Mouse (Mus musculus) WW6 (cell line): ENCODE measurements around the gene Carns1.
A peak's percentile ranks its signal among the peaks of the same experiment; 100 is the strongest.
"Not testable (repeated sequence)": the region's sequence is repeated elsewhere in the genome, so short reads cannot be mapped to it uniquely, and the experiment has no call there.

Experiments used
- DNase-seq: peaks from one replicate; pipeline ENCODE4 v3.0.0-alpha.2; 2013; ENCODE audit warnings: low read depth, low spot score

Gene Carns1

DNA sequence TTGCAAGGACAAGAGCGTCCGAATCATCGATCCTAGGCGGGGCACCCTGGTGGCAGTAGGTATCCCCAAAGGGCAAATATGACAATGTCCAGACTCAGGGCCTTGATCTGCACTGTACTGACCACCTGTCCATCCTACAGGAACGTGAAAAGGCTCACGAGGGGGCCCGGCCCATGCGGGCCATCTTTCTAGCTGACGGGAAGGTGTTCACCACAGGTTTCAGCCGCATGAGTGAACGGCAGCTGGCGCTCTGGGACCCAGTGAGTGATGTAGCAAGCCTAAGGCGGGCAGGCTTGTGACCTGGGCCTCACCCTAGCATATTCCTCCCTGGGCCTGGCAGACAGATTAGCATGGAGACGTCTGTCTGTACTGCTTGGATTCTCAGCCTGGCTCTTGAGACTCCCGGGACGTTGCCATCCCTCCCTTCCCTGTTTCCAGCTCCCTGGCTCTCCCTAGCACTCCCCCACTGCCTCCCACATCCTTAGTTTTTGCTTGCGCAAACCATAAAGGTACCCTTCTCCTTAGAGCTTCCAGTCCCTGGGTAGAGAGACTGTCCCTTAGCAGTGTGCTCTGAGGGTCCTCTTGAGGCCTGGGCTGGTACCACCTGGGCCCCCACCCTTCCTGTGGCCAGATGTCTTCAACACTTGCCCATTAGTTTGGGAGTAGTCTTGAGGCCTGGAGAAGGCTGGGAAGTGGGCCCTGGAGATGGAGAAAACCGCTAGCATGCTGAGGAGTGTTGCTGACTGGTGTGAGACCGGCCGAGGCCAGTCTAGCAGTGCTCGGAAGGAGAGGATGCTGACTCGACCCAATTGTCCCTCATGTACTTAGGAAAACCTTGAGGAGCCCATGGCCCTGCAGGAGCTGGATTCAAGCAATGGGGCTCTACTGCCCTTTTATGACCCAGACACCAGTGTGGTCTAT is 24.5 kb downstream of the Carns1 start:
- no peak for DNase-seq

DNA sequence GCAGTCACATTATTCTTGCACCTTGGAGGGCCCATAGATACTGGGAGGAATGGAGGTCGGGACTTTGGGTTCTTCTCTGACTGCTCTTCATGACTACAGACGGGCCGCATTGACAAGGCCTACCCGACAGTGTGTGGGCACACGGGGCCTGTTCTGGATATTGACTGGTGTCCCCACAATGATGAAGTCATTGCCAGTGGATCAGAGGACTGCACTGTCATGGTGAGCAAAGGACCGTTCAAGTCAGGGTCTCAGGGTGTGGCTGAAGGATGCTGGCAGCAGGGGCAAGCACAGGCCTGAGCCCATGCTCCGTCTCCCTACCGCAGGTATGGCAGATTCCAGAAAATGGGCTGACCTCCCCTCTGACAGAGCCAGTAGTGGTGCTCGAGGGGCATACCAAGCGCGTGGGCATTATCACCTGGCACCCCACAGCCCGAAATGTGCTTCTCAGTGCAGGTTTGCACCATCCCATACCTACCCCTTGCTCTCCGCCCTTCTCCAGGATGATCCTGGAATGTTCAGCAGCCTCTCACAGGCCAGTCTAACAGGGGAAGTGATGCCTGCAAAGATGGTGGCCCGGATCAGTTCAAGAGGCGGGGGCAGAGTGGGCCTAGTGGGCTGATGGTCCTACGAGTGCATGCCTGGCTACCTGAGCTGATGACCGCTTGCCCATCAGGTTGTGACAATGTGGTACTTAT is 25.4 kb downstream of the Carns1 start:
- no peak for DNase-seq

DNA sequence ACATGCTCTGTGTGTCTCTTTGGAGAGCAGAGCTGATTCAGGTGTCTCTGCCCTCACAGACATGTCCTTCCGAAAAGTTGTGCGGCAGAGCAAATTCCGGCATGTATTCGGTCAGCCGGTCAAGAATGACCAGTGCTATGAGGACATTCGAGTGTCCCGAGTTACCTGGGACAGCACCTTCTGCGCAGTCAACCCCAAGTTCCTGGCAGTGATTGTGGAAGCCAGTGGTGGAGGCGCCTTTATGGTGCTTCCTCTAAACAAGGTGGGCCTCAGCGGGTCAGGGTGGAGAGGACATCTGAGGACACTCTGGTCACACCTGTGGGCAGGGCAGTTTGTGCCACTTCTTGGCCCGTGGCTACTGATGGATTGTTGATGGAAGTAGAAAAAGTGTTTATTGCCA is 26.0 kb downstream of the Carns1 start:
- no peak for DNase-seq

DNA sequence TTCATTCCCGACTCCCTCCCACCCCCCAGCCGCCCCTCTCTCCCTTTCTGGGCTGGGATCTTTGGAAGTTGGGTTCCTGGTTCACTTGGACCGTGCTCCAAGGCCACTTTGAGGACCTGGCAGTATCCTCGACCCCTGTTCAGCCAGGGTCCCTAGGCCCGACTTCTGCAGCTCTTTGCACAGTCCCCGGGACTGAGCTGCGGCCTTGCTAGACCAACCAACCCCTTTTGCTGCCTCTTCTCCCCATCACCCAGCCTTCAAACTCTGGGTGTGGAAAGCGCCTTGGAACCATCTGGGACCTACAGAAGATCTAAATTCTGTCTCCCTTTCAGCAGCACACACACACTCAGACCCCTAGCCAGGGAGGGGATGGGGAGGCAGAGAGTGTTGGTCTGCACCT is 26.5 kb downstream of the Carns1 start:
- DNase-seq: no peak

DNA sequence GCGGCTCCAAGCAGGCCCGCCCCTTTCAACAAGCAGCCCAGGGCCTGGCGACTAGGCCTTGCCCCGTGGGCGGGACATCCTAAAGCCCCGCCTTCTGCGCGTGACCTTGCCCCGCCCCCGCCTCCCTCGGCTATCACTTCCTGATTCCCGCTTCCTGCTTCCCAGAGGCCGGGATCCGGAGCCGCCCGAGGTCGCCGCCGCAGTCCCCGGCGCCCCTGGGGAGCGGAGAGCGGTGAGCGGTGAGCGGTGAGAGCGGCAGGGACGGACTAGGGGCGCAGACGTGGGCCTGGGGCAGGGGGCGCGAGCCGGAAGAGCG is 26.8 kb downstream of the Carns1 start, which contains the start of gene Coro1b:
Gene Coro1b (plus strand): TSS at position 129 of the 316 bp plus-strand sequence.
- peak; percentile 75 for DNase-seq

DNA sequence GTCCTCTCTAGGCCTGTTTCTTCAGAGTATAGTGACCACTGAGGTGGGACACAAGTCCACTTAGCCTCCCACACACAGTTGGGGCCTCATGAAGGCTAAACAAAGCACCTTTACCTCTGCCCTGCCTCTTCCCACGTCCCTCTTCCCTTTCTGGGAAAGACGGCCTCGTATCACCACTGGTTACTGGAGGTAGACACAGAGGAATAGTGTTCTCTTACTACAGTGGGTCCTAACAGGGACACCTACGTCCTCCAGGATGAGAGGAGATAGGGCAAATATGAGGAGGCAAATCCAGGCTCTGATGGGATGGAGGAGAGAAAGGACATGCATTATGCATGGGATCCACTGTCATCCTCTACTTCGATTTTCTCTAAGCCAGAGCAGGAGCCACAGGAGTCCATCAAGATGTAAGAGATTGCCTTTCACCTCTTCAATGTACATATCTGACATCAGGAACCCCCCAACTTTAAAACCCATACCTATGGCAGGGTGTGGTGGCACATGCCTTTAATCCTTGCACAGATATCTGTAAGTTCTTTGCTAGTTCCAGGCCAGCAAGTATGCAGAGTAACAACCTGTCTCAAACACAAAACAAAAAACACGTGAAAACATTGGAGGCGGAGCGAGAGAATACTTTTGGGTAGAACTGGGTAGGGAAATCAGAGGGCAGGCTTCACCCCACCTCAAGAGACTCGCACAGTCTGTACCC is 27.3 kb downstream of the Carns1 start:
- no peak for DNase-seq

DNA sequence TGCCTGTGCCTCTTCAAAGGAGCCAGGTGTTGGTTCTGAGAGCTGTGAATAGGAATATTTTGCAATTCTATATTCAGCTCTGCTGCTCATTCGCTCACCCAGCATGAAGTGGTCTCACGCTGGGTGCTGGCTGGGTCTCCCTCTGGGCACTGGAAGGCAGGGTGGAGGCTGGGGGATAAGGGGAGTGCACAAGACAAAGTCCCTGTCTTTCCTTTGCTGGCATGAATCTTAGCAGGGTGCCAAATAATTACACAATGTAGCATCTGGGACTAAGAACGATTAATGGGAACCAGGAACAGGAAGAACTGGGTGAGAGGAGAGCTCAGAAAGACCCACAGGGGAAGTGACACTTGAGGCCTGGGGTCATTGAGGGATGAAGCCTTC is 28.3 kb downstream of the Carns1 start:
- no peak for DNase-seq

DNA sequence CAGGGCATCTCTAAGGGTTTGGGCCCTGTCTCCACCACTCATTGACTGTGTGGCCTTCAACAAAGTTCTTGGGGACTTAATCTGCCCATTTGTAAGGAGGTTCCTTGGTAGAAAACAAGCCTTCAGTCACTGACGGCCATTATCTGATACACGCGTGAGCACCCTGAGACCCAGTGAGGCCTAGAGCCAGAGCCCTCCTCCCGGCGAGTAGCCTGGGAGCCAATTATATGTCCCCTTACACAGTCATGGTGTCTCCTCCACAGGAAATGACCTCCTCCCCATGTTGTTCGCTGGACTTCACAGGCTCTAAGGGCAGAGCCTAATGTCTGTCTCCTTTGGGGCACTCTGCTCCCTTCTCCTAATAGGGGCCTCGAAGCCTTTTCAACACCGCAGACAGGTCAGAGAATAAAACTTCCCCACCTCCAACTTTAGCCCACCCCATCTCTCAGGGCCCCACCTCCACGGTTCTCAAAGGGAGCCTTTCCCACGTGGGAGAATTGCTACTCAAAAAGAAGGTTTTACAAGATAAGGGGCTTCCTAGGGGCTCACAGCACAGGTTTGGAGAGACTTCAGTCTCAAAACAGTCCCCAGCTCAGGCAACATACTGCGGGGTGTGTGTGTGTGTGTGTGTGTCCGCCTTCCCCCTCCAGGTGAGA is 28.8 kb downstream of the Carns1 start:
- DNase-seq: no peak

DNA sequence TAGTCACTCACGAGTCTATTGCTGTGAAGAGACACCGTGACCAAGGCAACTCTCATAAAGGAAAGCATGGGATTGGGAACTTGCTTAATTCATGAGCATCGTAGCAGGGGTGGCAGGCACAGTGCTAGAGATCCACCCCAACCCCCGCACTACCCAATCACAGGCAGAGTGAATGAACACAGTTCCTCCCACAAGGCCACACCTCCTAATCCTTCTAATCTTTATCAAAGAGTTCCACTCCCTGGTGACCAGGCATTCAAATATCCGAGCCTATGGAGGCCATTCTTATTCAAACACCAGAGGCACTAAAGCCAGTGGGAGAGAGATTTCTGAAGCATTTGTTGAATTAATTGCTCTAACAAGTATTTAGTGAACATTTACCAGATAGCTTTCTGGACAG is 29.3 kb downstream of the Carns1 start:
- no peak for DNase-seq

DNA sequence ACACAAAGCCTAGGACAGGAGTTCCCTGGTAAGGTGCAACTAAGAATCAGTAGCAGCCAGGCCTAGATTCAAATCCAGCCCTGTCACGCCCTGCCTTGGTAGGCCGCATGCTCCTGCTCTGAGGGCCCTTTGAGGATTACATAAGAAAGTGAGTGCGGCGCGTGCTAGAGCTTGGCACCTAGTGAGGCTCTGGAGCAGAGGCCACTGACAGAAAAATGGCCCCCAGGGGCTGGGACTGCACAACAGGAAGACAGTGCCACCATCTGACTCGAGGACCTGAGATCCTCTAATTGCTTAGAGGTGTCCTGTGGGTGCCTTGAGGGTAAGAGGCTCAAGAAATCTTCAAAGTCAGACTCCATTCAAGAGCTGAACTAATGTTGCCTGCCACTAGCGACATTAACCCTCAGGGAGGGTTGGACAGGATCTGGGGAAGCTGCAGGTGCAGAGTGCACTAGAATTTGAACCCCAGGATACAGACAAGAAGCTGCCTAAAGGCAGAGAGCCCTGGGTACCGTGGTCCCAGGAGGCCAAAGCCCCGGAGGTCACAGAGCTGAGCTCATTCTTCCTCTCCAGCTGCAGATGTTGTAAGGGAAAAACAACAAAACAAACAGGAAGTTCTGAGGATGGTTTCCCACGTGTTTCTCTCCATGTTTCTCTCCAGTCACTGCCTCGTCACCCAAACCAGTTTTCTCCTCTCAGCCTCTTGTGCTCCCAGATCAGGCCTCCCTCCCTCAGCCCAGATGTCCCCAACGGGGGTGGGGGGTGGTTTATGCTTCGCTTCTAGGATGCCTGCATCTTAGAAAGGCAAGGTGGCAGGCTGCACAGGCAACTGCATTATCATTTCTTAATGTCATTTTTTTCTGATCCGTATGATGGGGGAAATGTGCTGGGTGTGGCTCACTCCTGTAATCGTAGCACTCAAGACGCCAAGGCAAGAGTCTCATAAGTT is 30.5 kb downstream of the Carns1 start:
- no peak for DNase-seq

DNA sequence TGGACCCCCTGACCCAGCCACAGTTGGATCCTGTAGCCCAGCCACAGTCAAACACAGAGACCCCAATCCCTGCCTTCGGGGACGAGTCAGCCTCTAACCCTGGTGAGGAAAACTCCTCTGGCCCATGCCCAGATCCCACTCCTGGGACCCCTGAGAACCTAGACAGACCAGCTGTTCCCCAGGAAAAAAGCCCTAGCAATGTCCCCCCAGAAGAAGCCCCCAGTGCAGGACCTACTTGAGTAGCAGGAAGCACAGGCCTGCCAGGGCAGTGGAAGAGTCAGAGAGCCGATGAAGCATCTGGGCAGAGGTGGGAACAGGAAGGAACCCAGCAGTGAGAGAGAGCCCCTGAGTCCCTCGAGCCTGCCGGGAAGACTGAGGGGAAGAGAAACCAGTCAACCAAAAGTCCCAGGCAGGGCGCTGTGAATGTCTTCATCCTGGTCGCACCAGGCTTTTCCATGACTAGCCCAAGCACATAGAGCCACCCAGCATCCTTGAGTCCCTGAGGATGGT is 31.5 kb downstream of the Carns1 start, which contains the start of gene Cabp4:
Gene Cabp4 (minus strand): TSS at position 275 of the 510 bp plus-strand sequence.
- no peak for DNase-seq

DNA sequence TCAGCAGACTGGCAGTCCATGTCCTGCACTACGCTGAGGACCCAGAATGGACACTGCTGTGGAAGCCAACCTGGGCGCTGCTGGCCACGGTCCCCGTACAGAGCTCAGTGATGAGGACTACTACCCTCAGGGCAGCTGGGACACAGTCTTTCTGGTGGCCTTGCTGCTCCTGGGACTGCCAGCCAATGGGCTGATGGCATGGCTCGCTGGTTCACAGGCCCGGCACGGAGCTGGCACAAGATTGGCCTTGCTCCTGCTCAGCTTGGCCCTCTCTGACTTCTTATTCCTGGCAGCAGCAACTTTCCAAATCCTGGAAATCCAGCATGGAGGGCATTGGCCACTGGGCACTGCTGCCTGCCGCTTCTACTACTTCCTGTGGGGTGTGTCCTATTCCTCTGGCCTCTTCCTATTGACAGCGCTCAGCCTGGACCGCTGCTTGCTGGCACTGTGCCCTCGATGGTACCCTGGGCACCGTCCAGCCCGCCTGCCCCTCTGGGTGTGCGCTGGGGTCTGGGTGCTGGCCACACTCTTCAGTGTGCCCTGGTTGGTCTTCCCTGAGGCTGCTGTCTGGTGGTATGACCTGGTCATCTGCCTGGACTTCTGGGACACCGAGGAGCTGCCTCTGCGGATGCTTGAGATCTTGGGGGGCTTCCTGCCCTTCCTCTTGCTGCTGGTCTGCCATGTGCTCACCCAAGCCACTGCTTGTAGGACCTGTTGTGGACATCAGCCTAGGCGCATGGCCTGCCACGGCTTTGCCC is 32.7 kb downstream of the Carns1 start:
- DNase-seq: no peak

DNA sequence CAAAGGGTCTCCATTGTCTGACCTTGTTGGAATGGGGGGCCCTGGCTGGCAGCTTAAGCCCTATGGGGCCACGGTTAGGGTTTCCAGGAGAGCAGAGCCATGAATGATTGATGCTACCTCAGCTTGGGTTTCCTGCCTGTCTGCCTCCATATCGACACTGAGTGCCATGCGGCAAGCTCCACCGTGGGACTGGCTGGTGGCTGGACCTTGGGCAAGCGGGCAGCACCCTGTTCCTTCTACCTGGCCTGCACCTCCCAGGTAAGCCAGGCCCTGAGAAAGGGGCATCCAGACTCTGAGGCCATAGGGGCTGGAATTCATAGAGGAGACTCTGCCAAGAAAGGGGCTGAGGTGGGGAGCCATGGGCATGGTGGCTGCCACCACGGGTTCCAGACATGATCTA is 35.1 kb downstream of the Carns1 start:
- DNase-seq: no peak

DNA sequence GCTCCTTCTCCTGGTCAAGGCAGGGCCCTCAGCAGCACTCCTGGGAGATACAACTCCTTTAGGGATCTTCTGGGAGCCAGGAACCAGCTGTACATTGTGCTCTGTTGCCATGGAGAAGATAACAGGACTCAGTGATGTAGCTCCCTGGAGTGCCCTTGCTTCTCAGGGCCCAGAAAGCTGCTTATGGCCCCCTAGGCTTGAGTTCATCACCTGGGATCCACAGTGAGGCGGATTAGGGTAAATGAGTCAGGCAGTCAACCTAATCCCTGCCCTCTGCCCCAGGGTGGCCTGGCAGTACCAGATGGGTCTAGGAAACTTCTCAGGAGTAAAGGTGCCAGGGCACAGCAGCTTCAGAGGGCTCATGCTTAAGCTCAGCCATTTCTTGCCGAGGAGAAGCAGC is 35.8 kb downstream of the Carns1 start, which contains the start of gene Gpr152:
Gene Gpr152 (plus strand): TSS at position 342 of the 400 bp plus-strand sequence.
- DNase-seq: no peak

DNA sequence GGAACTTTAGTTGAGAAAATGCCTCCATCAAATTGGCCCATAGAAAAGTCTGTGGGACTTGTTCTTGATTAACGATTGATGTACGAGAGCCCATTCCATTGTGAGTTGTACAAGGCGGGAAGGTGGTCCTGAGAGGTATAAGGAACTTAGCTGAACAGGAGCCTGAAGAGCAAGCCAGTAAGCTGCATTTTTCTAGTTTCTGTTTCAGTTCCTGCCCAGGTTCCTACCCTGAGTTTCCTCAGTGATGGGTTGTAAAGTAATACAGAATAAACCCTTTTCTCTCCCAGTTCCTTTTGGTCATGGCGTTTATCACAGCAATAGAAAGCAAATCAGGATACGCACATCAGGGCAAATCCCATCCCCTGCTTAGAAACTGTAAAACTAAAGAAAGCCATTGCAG is 37.4 kb downstream of the Carns1 start:
- no peak for DNase-seq

DNA sequence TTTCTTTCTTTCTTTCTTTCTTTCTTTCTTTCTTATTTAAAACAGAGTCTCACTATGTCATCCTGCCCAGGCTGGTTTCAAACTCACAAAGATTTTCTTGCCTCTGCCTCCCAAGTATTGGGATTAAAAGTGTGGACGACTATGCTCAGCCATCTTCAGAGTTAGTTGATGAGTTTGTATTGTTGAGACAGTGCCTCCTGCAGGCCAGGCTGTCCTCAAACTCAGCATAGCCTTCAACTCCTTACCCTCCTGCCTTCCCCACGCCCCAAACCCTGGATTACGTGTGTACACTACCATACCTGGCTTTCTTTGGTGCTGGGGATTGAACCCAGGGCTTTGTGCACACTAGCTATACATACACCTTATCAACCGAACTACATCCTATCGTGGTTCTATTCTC is 38.8 kb downstream of the Carns1 start:
- DNase-seq: no peak

DNA sequence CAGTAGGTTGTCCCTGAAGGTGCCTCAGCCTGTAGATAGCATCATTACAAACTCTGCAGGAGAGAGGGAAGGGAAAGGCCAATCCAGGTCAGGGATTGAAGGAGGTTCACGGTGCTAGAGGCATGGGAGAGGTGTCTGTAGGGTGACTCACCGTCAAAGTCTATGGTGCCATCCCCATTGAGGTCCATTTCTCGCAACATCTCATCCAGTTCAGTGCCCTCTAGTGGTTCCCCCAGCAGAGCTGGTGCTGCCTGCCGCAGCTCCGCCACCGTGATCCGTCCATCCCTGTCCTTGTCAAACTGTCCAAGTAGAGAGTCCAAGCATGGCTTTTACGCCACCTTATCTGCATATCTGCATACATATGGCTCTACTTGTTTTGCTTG is 39.3 kb downstream of the Carns1 start:
- not testable (repeated sequence) for DNase-seq

DNA sequence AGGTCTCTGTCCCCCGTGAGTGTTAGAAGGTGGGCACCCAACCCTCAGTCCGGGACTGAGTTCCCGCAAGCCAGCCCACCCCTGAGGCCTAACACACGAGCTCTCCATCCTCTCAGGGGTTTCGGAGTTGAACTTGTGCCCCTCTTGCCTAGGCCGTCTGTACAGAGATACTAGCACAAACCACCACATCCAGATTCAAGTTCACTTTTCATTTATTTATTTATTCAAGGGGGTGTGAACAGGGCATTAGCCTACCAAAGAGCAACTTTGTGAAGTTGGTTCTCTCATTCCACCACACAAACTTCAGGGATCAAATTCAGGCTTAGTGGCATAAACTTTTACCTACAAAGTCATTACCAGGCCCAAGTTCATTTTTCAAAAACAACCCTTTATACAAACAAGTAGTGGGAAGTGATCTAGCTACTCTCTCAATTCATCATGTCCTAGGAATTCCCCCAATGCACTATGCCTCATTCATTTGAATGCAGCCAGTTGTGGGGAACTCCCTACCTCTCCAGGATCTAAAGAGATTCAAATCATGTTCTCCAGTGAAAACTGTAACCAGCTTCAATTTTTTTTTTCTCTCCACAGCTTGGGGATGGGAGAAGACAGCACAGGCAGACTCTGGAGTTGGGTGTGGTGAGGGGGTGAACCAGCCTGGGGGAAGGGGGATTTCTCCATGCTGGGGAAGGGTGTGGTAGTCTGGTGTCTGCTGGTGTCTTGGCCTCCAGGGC is 39.9 kb downstream of the Carns1 start:
- not testable (repeated sequence) for DNase-seq

DNA sequence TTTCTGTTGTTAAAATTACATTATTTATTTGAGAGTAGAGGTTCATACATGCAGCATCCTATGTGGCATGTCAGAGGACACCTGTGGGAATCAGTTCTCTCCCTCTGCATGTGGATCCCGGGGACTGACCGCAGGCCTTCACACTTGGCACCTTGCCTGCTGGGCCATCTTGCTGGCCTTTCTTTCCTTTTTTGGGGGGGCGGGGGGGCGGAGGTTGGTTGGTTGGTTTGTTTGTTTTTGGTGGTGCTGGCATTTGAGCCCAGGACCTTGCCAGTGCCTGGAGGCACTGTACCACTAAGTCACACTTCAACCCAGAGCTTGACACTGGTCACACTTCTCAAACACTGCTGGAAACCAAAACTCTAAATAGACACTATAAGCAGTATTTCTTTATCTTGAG is 40.9 kb downstream of the Carns1 start:
- DNase-seq: no peak
